Mouse (Mus musculus): ENCODE measurements around the gene Sod2.
"Not testable (repeated sequence)": the region's sequence is repeated elsewhere in the genome, so short reads cannot be mapped to it uniquely, and the experiment has no call there.

Gene Sod2

GRCm38 (mm10) chr17:13013316-13013715 is 6.7 kb downstream of the Sod2 start:
- DNase-seq, result peak; percentile 79

- not testable (repeated sequence) for DNase-seq
These were observed 30.1 kb downstream of the Sod2 start for GRCm38 (mm10) chr17:13036627-13037192.

DNA sequence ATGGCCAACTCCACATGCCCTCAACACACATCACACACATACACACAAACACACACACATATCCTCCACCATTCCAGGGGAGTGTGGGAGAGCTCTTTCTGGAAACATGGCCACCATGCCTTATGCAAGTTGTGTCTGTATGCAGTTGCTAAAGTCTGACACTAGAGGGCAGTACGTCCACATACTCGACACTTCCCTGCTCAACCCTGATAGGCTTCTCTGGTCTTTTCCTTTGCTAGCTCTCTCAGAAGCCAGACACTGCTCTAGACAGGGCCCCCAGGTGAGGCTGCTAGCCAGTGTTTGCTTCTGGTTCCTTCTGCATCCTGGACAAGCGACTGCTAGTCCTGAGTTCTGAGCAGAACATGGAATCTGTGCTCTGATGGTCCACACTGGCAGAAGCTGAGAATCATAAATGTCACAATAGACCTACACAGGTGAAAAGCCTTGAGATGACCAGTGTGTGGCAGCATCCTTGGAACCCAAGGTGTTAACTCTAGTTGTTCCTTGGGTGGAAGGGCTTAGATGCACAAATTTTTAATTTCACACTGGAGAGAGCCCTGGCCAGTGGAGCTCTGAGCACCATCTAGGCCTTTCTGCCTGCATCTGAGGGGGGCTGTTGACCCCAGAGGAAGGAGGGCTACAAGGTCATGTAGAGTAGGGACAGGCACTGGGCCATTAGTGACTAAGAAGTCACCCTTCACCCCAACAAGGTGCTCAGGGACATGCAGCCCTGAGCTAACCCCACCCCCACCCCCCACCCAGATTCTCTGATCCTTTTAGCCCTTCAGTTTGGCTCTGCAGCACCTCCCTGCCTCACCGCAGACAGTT is 37.4 kb downstream of the Sod2 start:
- DNase-seq, result peak; percentile 39

- DNase-seq, result not testable (repeated sequence)
These were observed 45.6 kb downstream of the Sod2 start, which contains the start of gene Gpr31b for GRCm38 (mm10) chr17:13052124-13052813. Gpr31b (minus strand) TSS chr17:13052296.

DNA sequence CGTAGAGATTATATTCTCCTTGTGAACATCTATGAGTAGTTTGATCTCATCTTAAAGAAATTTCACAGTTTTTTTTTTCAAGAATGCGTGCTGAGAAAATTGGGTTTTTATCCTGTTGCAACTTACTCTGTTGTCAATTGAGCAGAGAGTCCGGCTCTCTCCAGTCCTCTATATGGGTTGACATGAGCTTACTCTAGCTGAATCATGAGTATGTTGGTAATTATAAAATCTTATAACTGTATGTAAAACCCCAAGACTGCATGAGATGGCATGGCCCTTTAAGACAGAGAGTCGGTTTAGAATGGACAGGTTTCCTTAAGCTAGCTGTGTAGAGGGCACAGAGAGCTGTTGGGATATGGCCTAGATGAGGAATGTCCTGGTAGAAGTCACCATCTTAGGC is 54.2 kb downstream of the Sod2 start, which contains the start of gene Tcp10b:
Gene Tcp10b, plus strand, starts transcription at position 301 of the 400 bp plus-strand sequence.
- not testable (repeated sequence) for DNase-seq

- not testable (repeated sequence) for DNase-seq
These were observed 56.2 kb downstream of the Sod2 start for GRCm38 (mm10) chr17:13062882-13063281.

- not testable (repeated sequence) for DNase-seq
These were observed 61.3 kb downstream of the Sod2 start for GRCm38 (mm10) chr17:13067864-13068385.

GRCm38 (mm10) chr17:13069227-13069626 is 62.6 kb downstream of the Sod2 start:
- DNase-seq, result not testable (repeated sequence)

Measured in kidney, adult 11 months (tissue).